Comparison of ENCODE assay signal across 12 mouse cellular contexts in the genomic region with DNA sequence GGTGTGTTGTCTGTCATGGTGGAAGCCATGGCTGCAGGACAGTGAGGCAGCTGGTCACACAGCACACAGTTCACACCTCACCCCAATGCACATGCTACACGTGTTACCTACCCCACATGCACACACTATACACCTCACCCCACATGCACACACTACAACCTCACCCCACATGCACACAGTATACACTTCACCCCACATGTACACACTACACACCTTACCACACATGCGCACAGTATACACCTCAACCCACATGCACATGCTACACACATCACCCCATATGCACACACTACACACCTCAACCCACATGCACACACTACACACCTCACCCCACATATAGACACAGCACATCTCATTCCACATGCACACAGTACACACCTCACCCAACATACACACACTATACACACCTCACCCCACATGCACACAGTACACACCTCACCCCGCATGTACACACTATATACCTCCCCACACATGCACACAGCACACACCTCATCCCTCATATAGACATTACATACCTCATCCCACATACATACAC.
DNase-seq lines count a peak whose midpoint lies in the region; ATAC-seq and TF ChIP-seq lines count a peak whose summit lies in the region.
"Had no signal": no experiment of that assay in that cellular context is flagged by ENCODE, and none has a peak within 500 bp of the region (broad histone marks: within the 10 kb centered on the region; RNA-seq: fewer than 3 reads in every experiment).

No protein-coding gene starts in this region.

- no peak overlapping the region for H3K4me3 ChIP-seq in midbrain, embryonic 10.5 days
- no peak overlapping the region for H3K4me3 ChIP-seq in midbrain, embryonic 11.5 days (ENCODE audit: low read depth, low read length)
- H3K4me3 ChIP-seq in forebrain, embryonic 11.5 days (ENCODE audit: low read depth, low read length) = no peak overlapping the region
- H3K4me3 ChIP-seq in hindbrain, embryonic 16.5 days (ENCODE audit: low read length) = no peak overlapping the region
- no peak overlapping the region for H3K4me3 ChIP-seq in stomach, postnatal 0 days (ENCODE audit: low read depth, low read length)
- H3K4me3 ChIP-seq: heart, adult 2 months; lung, embryonic 15.5 days had no signal

- H3K9me3 ChIP-seq in midbrain, embryonic 10.5 days (replicated peaks) = peaks cover 21% of the 10 kb centered on the region
- peaks cover 4% of the 10 kb centered on the region; the same call in 1 of the 2 replicates for H3K9me3 ChIP-seq in midbrain, embryonic 11.5 days (ENCODE audit: control insufficient read depth, low read length)
- peaks cover 6% of the 10 kb centered on the region; the same call in 1 of the 2 replicates for H3K9me3 ChIP-seq in forebrain, embryonic 11.5 days (ENCODE audit: control insufficient read depth, low read length)
- H3K9me3 ChIP-seq in hindbrain, embryonic 16.5 days (ENCODE audit: control insufficient read depth, low read length) = no peaks in the 10 kb centered on the region
- no peaks in the 10 kb centered on the region for H3K9me3 ChIP-seq in stomach, postnatal 0 days (ENCODE audit: control insufficient read depth, low read length)
- H3K9me3 ChIP-seq: lung, embryonic 15.5 days had no signal

- ATAC-seq in midbrain, embryonic 11.5 days (ENCODE audit: low FRiP score) = no peak; the same call in 1 of the 2 replicates
- ATAC-seq in forebrain, embryonic 11.5 days (replicated peaks; ENCODE audit: low FRiP score) = peak; percentile 18
- ATAC-seq in hindbrain, embryonic 16.5 days = 0 out of 2 replicates have a peak, but pooled peaks have one; percentile 29
- ATAC-seq in stomach, postnatal 0 days (ENCODE audit: low FRiP score, low TSS enrichment) = peak; percentile 8; the same call in 1 of the 2 replicates
- ATAC-seq in granulocyte monocyte progenitor cell, adult 5-6 weeks (replicated peaks; ENCODE audit: poor library complexity, severe bottlenecking) = no peak

- H3K27ac ChIP-seq in midbrain, embryonic 10.5 days (replicated peaks) = peak overlapping the region; percentile 93
- H3K27ac ChIP-seq in midbrain, embryonic 11.5 days (ENCODE audit: low read depth, low read length) = no peak overlapping the region
- no peak overlapping the region for H3K27ac ChIP-seq in forebrain, embryonic 11.5 days (ENCODE audit: low read depth, low read length)
- no peak overlapping the region for H3K27ac ChIP-seq in hindbrain, embryonic 16.5 days (ENCODE audit: low read depth, low read length)
- no peak overlapping the region for H3K27ac ChIP-seq in stomach, postnatal 0 days (replicated peaks)
- H3K27ac ChIP-seq: heart, adult 2 months had no signal

- H3K9ac ChIP-seq in midbrain, embryonic 11.5 days (ENCODE audit: low read length) = no peak overlapping the region
- H3K9ac ChIP-seq in forebrain, embryonic 11.5 days (ENCODE audit: low read length) = no peak overlapping the region
- H3K9ac ChIP-seq in hindbrain, embryonic 16.5 days (ENCODE audit: low read depth, low read length) = no peak overlapping the region
- no peak overlapping the region for H3K9ac ChIP-seq in stomach, postnatal 0 days (ENCODE audit: low read length)
- H3K9ac ChIP-seq: lung, embryonic 15.5 days had no signal

- DNase-seq in midbrain, embryonic 10.5 days (ENCODE audit: low spot score) = no peak
- DNase-seq in midbrain, embryonic 11.5 days (ENCODE audit: low spot score, missing footprints) = no peak
- no peak for DNase-seq in forebrain, embryonic 11.5 days (ENCODE audit: low spot score)
- DNase-seq in stomach, postnatal 0 days (ENCODE audit: low spot score) = no peak
- no peak for DNase-seq in layer of hippocampus, adult 9-11 months
- DNase-seq: heart, adult 2 months; heart, postnatal 4 days; kidney, postnatal 4 days; thymus, postnatal 36 days had no signal

- peaks cover 4% of the 10 kb centered on the region for H3K36me3 ChIP-seq in midbrain, embryonic 10.5 days
- no peaks in the 10 kb centered on the region for H3K36me3 ChIP-seq in midbrain, embryonic 11.5 days (ENCODE audit: control insufficient read depth, insufficient read depth, low read length)
- no peaks in the 10 kb centered on the region for H3K36me3 ChIP-seq in forebrain, embryonic 11.5 days (ENCODE audit: control insufficient read depth, insufficient read depth, low read length)
- no peaks in the 10 kb centered on the region for H3K36me3 ChIP-seq in hindbrain, embryonic 16.5 days (ENCODE audit: control insufficient read depth, insufficient read depth, low read length)
- H3K36me3 ChIP-seq in stomach, postnatal 0 days (ENCODE audit: control insufficient read depth, insufficient read depth, low read length) = no peaks in the 10 kb centered on the region
- H3K36me3 ChIP-seq: lung, embryonic 15.5 days had no signal

- H3K4me1 ChIP-seq in midbrain, embryonic 10.5 days = peaks cover 65% of the 10 kb centered on the region
- peaks cover 36% of the 10 kb centered on the region for H3K4me1 ChIP-seq in midbrain, embryonic 11.5 days (ENCODE audit: control insufficient read depth, insufficient read depth, low read length)
- H3K4me1 ChIP-seq in forebrain, embryonic 11.5 days (replicated peaks; ENCODE audit: control insufficient read depth, insufficient read depth, low read length) = peaks cover 21% of the 10 kb centered on the region
- H3K4me1 ChIP-seq in hindbrain, embryonic 16.5 days (ENCODE audit: control insufficient read depth, insufficient read depth, low read depth, low read length) = peaks cover 6% of the 10 kb centered on the region; the same call in 1 of the 2 replicates
- H3K4me1 ChIP-seq in stomach, postnatal 0 days (replicated peaks; ENCODE audit: control insufficient read depth, insufficient read depth) = 0 out of 2 replicates have a peak, but pooled peaks cover 2% of the 10 kb centered on the region

- no peak overlapping the region for H3K4me2 ChIP-seq in midbrain, embryonic 11.5 days
- no peak overlapping the region for H3K4me2 ChIP-seq in forebrain, embryonic 11.5 days (ENCODE audit: low read depth, low read length, severe bottlenecking)
- H3K4me2 ChIP-seq in hindbrain, embryonic 16.5 days (ENCODE audit: low read length) = no peak overlapping the region
- H3K4me2 ChIP-seq in stomach, postnatal 0 days (replicated peaks; ENCODE audit: low read depth) = no peak overlapping the region
- H3K4me2 ChIP-seq: lung, embryonic 15.5 days had no signal

- WGBS in midbrain, embryonic 10.5 days = 94% methylated on average over 3 of the region's 3 CpGs
- WGBS in midbrain, embryonic 11.5 days = 96% methylated on average over 3 of the region's 3 CpGs
- 92% methylated on average over 3 of the region's 3 CpGs for WGBS in forebrain, embryonic 11.5 days
- 96% methylated on average over 3 of the region's 3 CpGs for WGBS in hindbrain, embryonic 16.5 days
- WGBS in stomach, postnatal 0 days = 92% methylated on average over 3 of the region's 3 CpGs

- TF ChIP-seq CTCF in stomach, postnatal 0 days (IDR thresholded peaks at IDR 0.05; ENCODE audit: low read depth) = no peak

- H3K27me3 ChIP-seq in midbrain, embryonic 10.5 days (ENCODE audit: low read depth, poor library complexity, severe bottlenecking) = peaks cover 25% of the 10 kb centered on the region; the same call in 1 of the 2 replicates
- no peaks in the 10 kb centered on the region; the same call in 1 of the 2 replicates for H3K27me3 ChIP-seq in midbrain, embryonic 11.5 days (ENCODE audit: control insufficient read depth, insufficient read depth, low read length)
- H3K27me3 ChIP-seq in forebrain, embryonic 11.5 days (ENCODE audit: control insufficient read depth, insufficient read depth, low read length) = no peaks in the 10 kb centered on the region
- no peaks in the 10 kb centered on the region; the same call in 1 of the 2 replicates for H3K27me3 ChIP-seq in hindbrain, embryonic 16.5 days (replicated peaks; ENCODE audit: control insufficient read depth, insufficient read depth, low read length)
- H3K27me3 ChIP-seq in stomach, postnatal 0 days (ENCODE audit: control insufficient read depth, insufficient read depth, low read length) = no peaks in the 10 kb centered on the region
- H3K27me3 ChIP-seq: lung, embryonic 15.5 days had no signal

- no peak for TF ChIP-seq EP300 in stomach, postnatal 0 days (optimal IDR thresholded peaks at IDR 0.05)

Comparison
In these comparisons a context has a peak if more than half of its experiments do, and no peak if none do; other contexts are left out.
1. ATAC-seq: peak in forebrain, embryonic 11.5 days (single experiment), hindbrain, embryonic 16.5 days (single experiment) and stomach, postnatal 0 days (single experiment); none in midbrain, embryonic 11.5 days (single experiment) and granulocyte monocyte progenitor cell, adult 5-6 weeks (single experiment).